Mouse (Mus musculus) midbrain, embryonic 15.5 days (tissue): ENCODE measurements around the gene Lrfn4. TPM values are rescaled to one million over a fixed set of nuclear protein-coding genes. Genes with fewer than 3 reads are reported as not detected.

ENCODE experiments used
- ATAC-seq: fragments of 200-750 bp; cut with Nextera tagmentation; replicated peaks from 2 replicates; pipeline ENCODE4 v1.8.0; 2017; ENCODE audit warnings: moderate TSS enrichment
- H3K27ac ChIP-seq: fragments of 300-500 bp; sonication (generic); 2 replicates; pipeline ENCODE4 v1.5.1; 2015; ENCODE audit warnings: mild to moderate bottlenecking, inconsistent platforms
- H3K27me3 ChIP-seq: fragments of 300-500 bp; sonication (generic); replicated peaks from 2 replicates; pipeline ENCODE4 v1.6.1; 2015; ENCODE audit warnings: inconsistent platforms
- H3K36me3 ChIP-seq: fragments of 300-500 bp; sonication (generic); replicated peaks from 2 replicates; pipeline ENCODE4 v1.6.1; 2015; ENCODE audit warnings: inconsistent platforms
- H3K4me1 ChIP-seq: fragments of 300-500 bp; sonication (generic); 2 replicates; pipeline ENCODE4 v1.6.1; 2015; ENCODE audit warnings: inconsistent platforms
- H3K4me2 ChIP-seq: fragments of 300-500 bp; sonication (generic); 2 replicates; pipeline ENCODE4 v1.6.1; 2015; ENCODE audit warnings: inconsistent platforms, mild to moderate bottlenecking, moderate library complexity
- H3K4me3 ChIP-seq: fragments of 300-500 bp; sonication (generic); 2 replicates; pipeline ENCODE4 v1.5.1; 2015; ENCODE audit warnings: mild to moderate bottlenecking, inconsistent platforms
- H3K9ac ChIP-seq: fragments of 300-500 bp; sonication (generic); 2 replicates; pipeline ENCODE4 v1.6.1; 2015; ENCODE audit warnings: mild to moderate bottlenecking, inconsistent platforms
- H3K9me3 ChIP-seq: fragments of 300-500 bp; sonication (generic); 2 replicates; pipeline ENCODE4 v1.6.1; 2016; ENCODE audit warnings: inconsistent platforms
- WGBS: fragments of 180-500 bp; shearing (Covaris S2); methylation state at CpG from one replicate; pipeline ENCODE4 v1.1.7; 2015; ENCODE audit warnings: mixed read lengths; 5-methylcytosine and 5-hydroxymethylcytosine counted together
- polyA plus RNA-seq: library from polyadenylated mRNA; unstranded; fragments of >200 nt; fragmentation: Nextera tagmentation; extraction: Ambion mirVana; gene quantifications from 2 replicates; pipeline ENCODE4 v1.2.1, GENCODE M21; 2015

The Lrfn4 gene
- polyA plus RNA-seq, 1 experiment from 2014 or later = 12.7 TPM

DNA sequence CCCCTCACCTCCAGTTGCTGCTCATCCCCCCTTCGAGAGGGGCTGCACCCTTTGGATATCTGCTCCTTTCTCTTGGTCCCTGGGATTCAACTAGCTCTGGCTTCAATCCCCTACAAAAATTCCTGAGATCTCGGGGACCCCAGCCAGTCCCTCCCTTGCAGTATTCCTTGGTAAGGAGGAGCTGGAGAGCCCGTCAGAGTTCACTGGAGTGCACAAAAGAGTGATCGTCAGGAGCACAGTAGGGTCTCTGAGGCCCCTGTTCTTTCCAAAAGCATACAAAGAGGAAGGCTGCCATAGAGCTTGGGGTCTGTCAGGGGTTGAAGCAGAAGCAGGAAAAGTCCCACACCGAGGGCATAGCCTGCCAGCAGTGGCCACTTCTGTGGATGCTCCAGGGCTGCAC lies 7.3 kb upstream of the Lrfn4 start:
- Histone ChIP-seq H3K9ac (no peak overlapping the region), H3K36me3 (peaks cover 17% of the 10 kb centered on the region), H3K9me3 (no peaks in the 10 kb centered on the region), H3K27me3 (no peaks in the 10 kb centered on the region), H3K4me3 (no peak overlapping the region), H3K27ac (no peak overlapping the region), H3K4me2 (no peak overlapping the region), H3K4me1 (peaks cover 31% of the 10 kb centered on the region)
- 71% methylated on average over 5 of the region's 5 CpGs for WGBS
- ATAC-seq = no peak

DNA sequence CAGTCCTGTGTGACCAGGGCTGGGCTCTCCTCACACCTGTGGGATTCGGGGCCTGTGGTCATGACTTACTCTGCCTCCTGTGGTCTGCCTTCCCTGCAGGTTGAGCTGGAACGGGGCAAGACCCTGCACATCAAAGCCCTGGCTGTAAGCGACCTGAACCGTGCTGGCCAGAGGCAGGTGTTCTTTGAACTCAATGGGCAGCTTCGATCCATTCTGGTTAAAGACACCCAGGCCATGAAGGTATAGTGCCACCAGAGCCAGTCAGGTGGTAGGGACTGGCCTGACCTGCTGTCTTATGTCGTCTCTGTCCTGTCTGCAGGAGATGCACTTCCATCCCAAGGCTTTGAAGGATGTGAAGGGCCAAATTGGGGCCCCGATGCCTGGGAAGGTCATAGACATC lies 5.3 kb upstream of the Lrfn4 start:
- H3K9ac ChIP-seq = no peak overlapping the region
- no peak overlapping the region for H3K4me3 ChIP-seq
- ATAC-seq = no peak
- H3K4me1 ChIP-seq = peaks cover 25% of the 10 kb centered on the region
- no peaks in the 10 kb centered on the region for H3K27me3 ChIP-seq
- no peak overlapping the region for H3K4me2 ChIP-seq
- H3K27ac ChIP-seq = no peak overlapping the region
- WGBS = 94% methylated on average over 7 of the region's 7 CpGs
- H3K9me3 ChIP-seq = no peaks in the 10 kb centered on the region
- peaks cover 17% of the 10 kb centered on the region for H3K36me3 ChIP-seq

DNA sequence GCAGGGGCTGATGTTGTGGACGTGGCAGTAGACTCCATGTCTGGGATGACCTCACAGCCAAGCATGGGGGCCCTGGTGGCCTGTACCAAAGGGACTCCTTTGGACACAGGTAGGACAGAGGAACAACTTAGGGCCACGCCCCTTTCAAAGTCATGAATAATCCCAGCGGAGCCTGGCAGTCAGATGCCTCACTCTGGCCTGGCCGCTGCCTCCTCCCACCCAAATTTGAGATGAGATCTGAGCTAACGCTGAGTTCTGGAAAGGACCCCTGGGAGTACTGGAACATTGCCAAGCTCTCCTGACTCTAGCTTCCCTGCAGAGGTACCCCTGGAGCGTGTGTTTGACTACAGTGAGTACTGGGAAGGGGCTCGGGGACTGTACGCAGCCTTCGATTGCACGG lies 4.0 kb upstream of the Lrfn4 start:
- Histone ChIP-seq H3K4me1 (peaks cover 20% of the 10 kb centered on the region), H3K9ac (no peak overlapping the region), H3K27ac (no peak overlapping the region), H3K36me3 (peaks cover 17% of the 10 kb centered on the region), H3K4me3 (no peak overlapping the region), H3K27me3 (no peaks in the 10 kb centered on the region), H3K9me3 (no peaks in the 10 kb centered on the region), H3K4me2 (no peak overlapping the region)
- ATAC-seq = no peak
- 87% methylated on average over 10 of the region's 10 CpGs for WGBS

DNA sequence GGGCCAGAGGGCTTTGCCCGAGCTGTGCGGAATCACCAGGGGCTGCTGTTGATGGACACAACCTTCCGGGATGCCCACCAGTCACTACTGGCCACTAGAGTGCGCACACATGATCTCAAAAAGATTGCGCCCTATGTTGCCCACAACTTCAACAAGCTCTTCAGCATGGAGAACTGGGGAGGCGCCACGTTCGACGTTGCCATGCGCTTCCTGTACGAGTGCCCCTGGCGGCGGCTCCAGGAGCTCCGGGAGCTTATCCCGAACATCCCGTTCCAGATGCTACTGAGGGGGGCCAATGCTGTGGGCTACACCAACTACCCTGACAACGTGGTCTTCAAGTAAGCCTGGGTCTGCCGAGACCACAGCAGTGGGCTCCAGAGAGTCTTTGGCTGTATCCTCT lies 2.7 kb upstream of the Lrfn4 start:
- Histone ChIP-seq H3K9me3 (no peaks in the 10 kb centered on the region), H3K36me3 (peaks cover 11% of the 10 kb centered on the region), H3K9ac (no peak overlapping the region), H3K4me3 (no peak overlapping the region), H3K27ac (no peak overlapping the region), H3K4me1 (peaks cover 27% of the 10 kb centered on the region), H3K4me2 (no peak overlapping the region), H3K27me3 (no peaks in the 10 kb centered on the region)
- WGBS = 29% methylated on average over 18 of the region's 18 CpGs
- no peak for ATAC-seq

DNA sequence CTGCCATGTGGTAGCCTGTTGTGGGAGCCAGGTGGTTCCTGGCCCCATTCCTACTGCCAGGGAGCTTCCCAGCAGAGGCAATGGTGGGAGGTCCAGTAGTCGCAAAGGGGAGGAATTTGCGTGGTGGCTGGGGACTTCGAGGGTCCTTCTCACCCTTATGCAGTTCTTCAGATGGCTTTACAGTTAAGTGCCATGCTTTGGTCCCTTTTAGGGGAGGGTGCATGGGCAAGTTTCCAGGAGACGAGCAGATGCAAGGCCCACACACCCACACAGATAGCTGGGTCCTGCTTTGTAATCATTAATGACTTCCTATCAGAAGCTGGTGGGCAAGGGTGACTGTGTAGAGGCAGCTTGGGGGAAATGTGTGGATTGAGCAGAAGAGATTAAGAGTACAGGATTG lies 1.1 kb upstream of the Lrfn4 start:
- Histone ChIP-seq H3K9ac (no peak overlapping the region), H3K4me2 (no peak overlapping the region), H3K27me3 (no peaks in the 10 kb centered on the region), H3K9me3 (no peaks in the 10 kb centered on the region), H3K4me1 (peaks cover 42% of the 10 kb centered on the region), H3K27ac (no peak overlapping the region), H3K36me3 (peaks cover 1% of the 10 kb centered on the region), H3K4me3 (no peak overlapping the region)
- no peak for ATAC-seq
- WGBS = 37% methylated on average over 4 of the region's 4 CpGs

DNA sequence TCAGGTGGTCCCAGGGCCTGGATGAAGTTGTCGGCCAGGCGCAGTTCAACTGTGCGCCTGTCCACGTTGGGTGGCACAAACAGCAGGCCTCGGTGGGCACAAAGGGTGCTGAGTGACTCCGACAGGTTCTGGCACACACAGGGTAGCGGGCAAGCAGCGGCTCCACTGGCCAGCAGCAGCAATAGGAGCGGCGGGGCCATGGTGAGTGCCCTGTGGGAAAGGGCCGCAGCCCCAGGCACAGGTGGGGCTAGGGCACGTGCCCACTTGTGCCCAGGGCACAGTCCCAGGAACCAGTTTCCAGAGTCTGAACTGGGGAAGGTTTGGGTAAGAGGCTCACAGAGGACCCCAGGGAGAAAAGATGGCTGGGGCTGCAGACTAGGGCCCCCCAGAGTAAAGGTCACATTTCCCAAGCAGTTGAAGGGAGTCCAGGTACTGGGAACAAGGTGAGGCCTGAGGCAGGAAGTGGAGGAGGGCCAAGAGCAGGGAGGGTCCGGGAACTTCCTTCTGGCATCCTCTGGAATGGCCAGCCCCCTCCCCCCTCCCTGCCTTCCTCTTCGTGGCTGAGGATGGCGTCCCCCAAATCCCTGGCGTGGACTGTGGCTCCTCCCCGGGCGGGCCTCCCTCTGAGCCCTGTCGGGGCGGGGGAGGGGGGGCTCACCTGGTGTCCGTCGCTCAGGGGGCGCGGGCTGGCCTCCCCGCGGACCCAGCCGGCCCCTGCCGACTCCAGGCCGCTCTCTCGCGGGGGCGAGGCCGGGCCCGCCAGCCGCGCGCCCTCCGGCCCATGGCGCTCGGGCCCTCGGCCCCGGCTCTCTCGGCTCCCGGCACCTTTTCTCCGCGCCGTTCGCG lies 939 bp downstream of the Lrfn4 start:
- H3K4me2 ChIP-seq = peak overlapping the region; percentile 83
- H3K36me3 ChIP-seq = no peaks in the 10 kb centered on the region; the same call in 1 of the 2 replicates
- peak; percentile 8; the same call in 1 of the 2 replicates for ATAC-seq
- H3K27ac ChIP-seq = peak overlapping the region; percentile 95
- no peaks in the 10 kb centered on the region for H3K27me3 ChIP-seq
- H3K9ac ChIP-seq = peak overlapping the region; percentile 91
- H3K4me3 ChIP-seq = peak overlapping the region; percentile 74
- no peaks in the 10 kb centered on the region for H3K9me3 ChIP-seq
- peaks cover 42% of the 10 kb centered on the region for H3K4me1 ChIP-seq
- 17% methylated on average over 46 of the region's 49 CpGs for WGBS

DNA sequence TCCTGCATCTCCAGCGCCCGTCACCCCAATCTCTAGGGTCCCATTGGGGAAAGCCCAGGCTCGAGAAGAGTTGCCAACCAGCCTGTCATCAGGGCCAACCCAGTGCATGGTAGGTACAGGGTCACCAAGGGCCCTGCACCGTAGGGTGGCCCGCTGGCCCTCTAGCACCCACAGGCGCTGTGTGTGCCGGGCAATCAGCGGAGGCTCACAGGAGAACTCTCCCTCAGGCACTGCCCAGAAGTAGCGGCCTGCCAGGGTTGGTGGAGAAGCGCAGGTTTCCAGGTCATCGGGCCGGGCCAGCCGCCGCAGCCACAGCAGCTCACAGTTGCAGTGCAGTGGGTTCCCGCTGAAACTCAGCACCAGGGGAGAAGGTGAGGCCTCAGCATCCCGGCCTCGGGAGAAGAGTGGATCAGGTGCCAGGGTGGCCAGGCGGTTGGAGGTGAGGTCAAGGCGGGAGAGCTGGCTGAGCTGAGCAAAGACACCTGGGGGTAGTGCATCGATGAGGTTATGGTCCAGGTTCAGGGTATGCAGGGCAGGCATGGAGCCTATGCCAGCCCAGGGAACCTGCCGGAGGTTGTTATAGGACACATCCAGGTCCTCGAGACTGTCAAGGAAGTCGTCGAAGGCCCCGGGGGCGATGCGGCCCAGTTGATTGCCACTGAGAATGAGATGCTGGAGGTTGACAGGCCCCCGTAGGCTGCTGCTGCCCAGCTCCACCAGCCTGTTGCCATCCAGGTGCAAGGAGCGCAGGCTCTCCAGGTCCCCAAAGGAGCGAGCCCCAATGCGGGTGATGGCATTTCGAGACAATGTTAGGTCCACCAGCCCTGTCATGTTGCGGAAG lies 1.8 kb downstream of the Lrfn4 start:
- no peak overlapping the region for H3K27ac ChIP-seq
- peak overlapping the region; percentile 6; the same call in 1 of the 2 replicates for H3K9ac ChIP-seq
- no peaks in the 10 kb centered on the region for H3K9me3 ChIP-seq
- H3K27me3 ChIP-seq = no peaks in the 10 kb centered on the region
- 90% methylated on average over 33 of the region's 33 CpGs for WGBS
- no peaks in the 10 kb centered on the region; the same call in 1 of the 2 replicates for H3K36me3 ChIP-seq
- no peak for ATAC-seq
- H3K4me3 ChIP-seq = peak overlapping the region; percentile 74
- peaks cover 42% of the 10 kb centered on the region for H3K4me1 ChIP-seq
- H3K4me2 ChIP-seq = peak overlapping the region; percentile 83

DNA sequence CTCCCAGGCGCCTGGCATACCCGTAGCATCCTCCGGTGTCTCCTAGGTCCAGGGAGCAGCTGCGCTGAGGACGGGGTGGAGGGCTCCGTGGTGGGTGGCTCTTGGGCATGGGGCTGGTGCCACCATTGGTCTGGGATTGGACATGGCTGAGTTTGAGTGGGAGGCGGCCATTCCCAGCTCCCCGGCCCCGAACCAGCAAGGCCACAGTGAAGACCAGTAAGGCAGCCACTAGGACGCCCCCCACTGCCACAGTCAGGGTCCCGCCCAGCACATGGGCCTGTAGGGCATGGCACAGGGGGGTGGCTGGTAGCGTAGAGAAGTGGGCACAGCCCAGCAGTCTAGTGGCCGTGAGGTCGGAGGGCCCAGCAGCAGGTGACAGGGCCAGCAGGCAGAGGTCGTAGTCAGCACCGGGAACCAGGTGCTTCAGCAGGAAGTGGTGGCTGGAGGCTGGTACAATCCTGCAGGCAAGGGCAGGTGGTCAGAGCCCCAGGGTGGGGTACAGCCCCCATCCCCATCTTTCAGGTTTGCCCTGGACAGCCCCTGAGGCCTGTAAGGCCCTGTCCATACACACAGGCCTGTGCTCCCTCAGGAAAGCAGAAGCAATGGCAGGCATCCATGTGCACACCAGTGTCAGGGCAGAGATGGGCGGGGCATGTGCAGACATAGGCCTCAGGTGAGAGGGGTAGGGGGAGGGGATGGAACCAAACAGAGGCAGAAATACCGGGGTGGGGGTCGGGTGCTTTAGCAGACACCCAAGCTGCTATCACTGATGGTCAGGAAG lies 3.1 kb downstream of the Lrfn4 start:
- peaks cover 38% of the 10 kb centered on the region for H3K4me1 ChIP-seq
- H3K27me3 ChIP-seq = no peaks in the 10 kb centered on the region
- H3K9me3 ChIP-seq = no peaks in the 10 kb centered on the region
- WGBS = 90% methylated on average over 19 of the region's 19 CpGs
- no peak overlapping the region for H3K9ac ChIP-seq
- no peak overlapping the region for H3K27ac ChIP-seq
- H3K4me2 ChIP-seq = no peak overlapping the region
- ATAC-seq = no peak
- H3K36me3 ChIP-seq = no peaks in the 10 kb centered on the region; the same call in 1 of the 2 replicates
- H3K4me3 ChIP-seq = no peak overlapping the region

DNA sequence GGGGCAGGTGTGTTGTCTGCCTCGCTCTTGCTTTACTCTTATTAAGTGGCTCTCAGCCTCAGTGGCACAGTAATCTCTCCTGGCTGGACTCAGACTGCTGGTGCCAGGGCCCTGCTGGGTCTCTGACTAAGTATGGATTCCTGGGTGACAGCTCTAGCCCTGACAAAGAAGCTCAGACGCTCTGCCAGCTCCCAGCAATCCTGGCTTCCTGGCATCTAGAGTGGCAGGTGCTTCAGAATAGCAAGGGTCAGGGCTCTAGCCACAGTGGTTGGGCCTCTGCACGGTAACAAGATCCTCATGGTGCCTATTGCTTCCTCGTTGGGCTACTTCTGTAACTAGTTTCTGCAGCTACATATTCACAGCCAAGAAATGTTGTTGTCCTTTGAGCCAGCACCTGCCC lies 5.4 kb downstream of the Lrfn4 start:
- no peaks in the 10 kb centered on the region for H3K9me3 ChIP-seq
- H3K4me1 ChIP-seq = peaks cover 29% of the 10 kb centered on the region
- no peak overlapping the region for H3K9ac ChIP-seq
- WGBS = 68% methylated on average over 4 of the region's 4 CpGs
- no peaks in the 10 kb centered on the region; the same call in 1 of the 2 replicates for H3K36me3 ChIP-seq
- ATAC-seq = no peak
- no peaks in the 10 kb centered on the region for H3K27me3 ChIP-seq
- H3K27ac ChIP-seq = no peak overlapping the region
- no peak overlapping the region for H3K4me3 ChIP-seq
- H3K4me2 ChIP-seq = no peak overlapping the region

DNA sequence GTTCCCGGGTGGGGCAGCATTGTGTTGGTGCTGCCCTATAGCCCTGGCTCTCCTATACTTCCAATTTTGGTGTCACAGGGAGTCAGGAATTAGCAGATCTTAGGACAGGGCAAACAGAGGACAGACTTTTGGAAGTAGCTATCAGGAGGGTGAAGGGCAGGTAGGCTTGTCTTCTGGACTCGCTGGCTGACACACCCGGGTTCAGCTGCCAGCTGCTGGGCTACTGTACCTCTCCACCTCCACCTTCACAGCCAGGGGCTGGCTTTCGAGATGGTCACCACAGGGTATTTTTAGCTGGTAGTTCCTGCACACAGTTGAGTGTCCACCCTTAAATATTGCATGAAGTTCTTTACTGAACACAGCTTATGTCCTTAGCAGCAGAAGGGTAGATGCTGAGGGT lies 7.0 kb downstream of the Lrfn4 start:
- ATAC-seq = no peak
- no peak overlapping the region for H3K27ac ChIP-seq
- H3K4me2 ChIP-seq = no peak overlapping the region
- H3K9me3 ChIP-seq = no peaks in the 10 kb centered on the region
- WGBS = 85% methylated on average over 4 of the region's 4 CpGs
- no peak overlapping the region for H3K9ac ChIP-seq
- H3K4me1 ChIP-seq = peaks cover 19% of the 10 kb centered on the region
- H3K36me3 ChIP-seq = no peaks in the 10 kb centered on the region; the same call in 1 of the 2 replicates
- H3K27me3 ChIP-seq = no peaks in the 10 kb centered on the region
- H3K4me3 ChIP-seq = no peak overlapping the region

DNA sequence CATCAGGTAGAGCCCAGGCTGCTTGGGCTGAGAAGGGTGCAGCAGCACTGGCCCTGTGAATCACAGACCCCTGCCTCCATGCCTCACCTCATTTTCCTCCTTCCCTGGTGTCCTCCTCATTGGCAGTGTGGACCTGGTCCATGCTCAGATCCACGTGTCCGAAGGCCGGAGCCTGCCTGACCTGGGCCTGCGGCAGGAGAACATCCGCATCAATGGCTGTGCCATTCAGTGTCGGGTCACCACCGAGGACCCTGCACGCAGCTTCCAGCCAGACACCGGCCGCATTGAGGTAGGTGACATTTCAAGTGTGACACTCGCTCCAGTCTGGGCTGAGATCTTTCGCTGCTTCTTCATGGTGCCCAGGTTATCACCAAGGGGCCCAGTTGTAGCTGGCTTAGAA lies 8.1 kb downstream of the Lrfn4 start:
- no peak overlapping the region for H3K4me3 ChIP-seq
- WGBS = 90% methylated on average over 12 of the region's 12 CpGs
- H3K36me3 ChIP-seq = no peaks in the 10 kb centered on the region
- no peak for ATAC-seq
- no peak overlapping the region for H3K27ac ChIP-seq
- H3K4me1 ChIP-seq = peaks cover 7% of the 10 kb centered on the region
- no peaks in the 10 kb centered on the region for H3K27me3 ChIP-seq
- no peak overlapping the region for H3K9ac ChIP-seq
- H3K4me2 ChIP-seq = no peak overlapping the region
- H3K9me3 ChIP-seq = no peaks in the 10 kb centered on the region

DNA sequence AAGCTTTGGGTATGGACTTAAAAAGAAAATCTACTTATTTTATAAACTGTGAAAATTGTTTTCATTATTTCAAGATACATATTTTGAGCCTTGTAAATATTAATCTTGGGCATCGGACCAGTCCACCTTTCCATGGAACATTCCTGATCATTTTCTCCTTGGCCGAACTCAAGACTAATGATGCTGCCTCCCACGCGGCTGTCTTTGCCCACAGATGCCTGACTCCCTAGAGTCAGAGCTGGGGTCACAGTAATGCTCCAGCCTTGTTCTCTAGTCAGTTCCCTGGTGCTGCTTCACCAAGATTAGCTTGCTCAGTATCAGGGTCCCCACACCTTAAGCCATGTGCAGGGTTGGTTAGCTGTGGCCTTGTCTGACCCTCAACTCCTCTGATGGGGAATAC lies 9.8 kb downstream of the Lrfn4 start:
- Histone ChIP-seq H3K27ac (no peak overlapping the region), H3K4me1 (no peaks in the 10 kb centered on the region), H3K27me3 (no peaks in the 10 kb centered on the region), H3K4me2 (no peak overlapping the region), H3K9me3 (no peaks in the 10 kb centered on the region), H3K36me3 (no peaks in the 10 kb centered on the region), H3K9ac (no peak overlapping the region), H3K4me3 (no peak overlapping the region)
- no peak for ATAC-seq
- 91% methylated on average over 4 of the region's 4 CpGs for WGBS
